Mouse (Mus musculus): Measurements from ENCODE around the gene Ly6g6c.
"Not testable (repeated sequence)": the region's sequence is repeated elsewhere in the genome, so short reads cannot be mapped to it uniquely, and the experiment has no call there.

The Ly6g6c gene

GRCm38 (mm10) chr17:35031880-35032279 is 33.3 kb upstream of the Ly6g6c start:
- DNase-seq, result no peak

GRCm38 (mm10) chr17:35032323-35032870 is 32.8 kb upstream of the Ly6g6c start:
- DNase-seq, result no peak

GRCm38 (mm10) chr17:35033703-35034102 is 31.5 kb upstream of the Ly6g6c start:
- not testable (repeated sequence) for DNase-seq

- DNase-seq, result no peak
Measured at GRCm38 (mm10) chr17:35034896-35035295, 30.3 kb upstream of the Ly6g6c start.

- no peak for DNase-seq
Measured at GRCm38 (mm10) chr17:35039121-35039873, 25.9 kb upstream of the Ly6g6c start.

GRCm38 (mm10) chr17:35043794-35044193 is 21.4 kb upstream of the Ly6g6c start:
- no peak for DNase-seq

GRCm38 (mm10) chr17:35044904-35045806 is 20.0 kb upstream of the Ly6g6c start:
- no peak for DNase-seq

- DNase-seq, result peak; percentile 31
Measured at GRCm38 (mm10) chr17:35045807-35046680, 19.1 kb upstream of the Ly6g6c start.

- DNase-seq, result peak; percentile 99
Measured at GRCm38 (mm10) chr17:35046681-35047455, 18.3 kb upstream of the Ly6g6c start, which contains the start of gene Msh5. TSS of gene Msh5 (minus strand) at chr17:35046745.

- peak; percentile 82 for DNase-seq
Measured at GRCm38 (mm10) chr17:35047688-35048087, 17.5 kb upstream of the Ly6g6c start.

GRCm38 (mm10) chr17:35048149-35048931 is 16.8 kb upstream of the Ly6g6c start:
- peak; percentile 19 for DNase-seq

- no peak for DNase-seq
Measured at GRCm38 (mm10) chr17:35048932-35049440, 16.2 kb upstream of the Ly6g6c start.

GRCm38 (mm10) chr17:35049561-35050016 is 15.6 kb upstream of the Ly6g6c start, which contains the start of gene Clic1:
TSS of gene Clic1 (plus strand) at chr17:35049966.
- DNase-seq, result peak; percentile 46

- peak; percentile 73 for DNase-seq
Measured at GRCm38 (mm10) chr17:35050126-35050750, 14.9 kb upstream of the Ly6g6c start.

- peak; percentile 81 for DNase-seq
Measured at GRCm38 (mm10) chr17:35051156-35052086, 13.8 kb upstream of the Ly6g6c start.

GRCm38 (mm10) chr17:35052271-35052798 is 12.9 kb upstream of the Ly6g6c start:
- no peak for DNase-seq

GRCm38 (mm10) chr17:35055691-35056495 is 9.3 kb upstream of the Ly6g6c start:
- peak; percentile 3 for DNase-seq
